Mouse (Mus musculus) olfactory bulb, adult 2 months (tissue): ENCODE results near the gene Cdkl5.

Experiments used
- CTCF ChIP-seq: fragments of 200-500 bp; IDR thresholded peaks from 2 replicates; pipeline ENCODE4 v1.5.1; 2012; ENCODE audit warnings: low read depth, mild to moderate bottlenecking, low read length, moderate library complexity; ENCODE audit not compliant: insufficient read depth
- POLR2A ChIP-seq: fragments of 200-500 bp; IDR thresholded peaks from 2 replicates; pipeline ENCODE4 v1.6.1; 2012; ENCODE audit warnings: mild to moderate bottlenecking, low read depth, low read length, moderate library complexity; ENCODE audit not compliant: insufficient read depth

- TF ChIP-seq CTCF (no peak), POLR2A (no peak)
Observed at GRCm38 (mm10) chrX:161032423-161032822, 37.9 kb upstream of the Cdkl5 start.
